Mouse (Mus musculus): ENCODE data around the gene Lamtor3. TPM values are rescaled to one million over a fixed set of nuclear protein-coding genes. Genes with fewer than 3 reads are reported as not detected.
"Not testable (repeated sequence)": the region's sequence is repeated elsewhere in the genome, so short reads cannot be mapped to it uniquely, and the experiment has no call there.

Gene Lamtor3
- polyA plus RNA-seq, 1 experiment from 2014 or later, result 112 TPM

DNA sequence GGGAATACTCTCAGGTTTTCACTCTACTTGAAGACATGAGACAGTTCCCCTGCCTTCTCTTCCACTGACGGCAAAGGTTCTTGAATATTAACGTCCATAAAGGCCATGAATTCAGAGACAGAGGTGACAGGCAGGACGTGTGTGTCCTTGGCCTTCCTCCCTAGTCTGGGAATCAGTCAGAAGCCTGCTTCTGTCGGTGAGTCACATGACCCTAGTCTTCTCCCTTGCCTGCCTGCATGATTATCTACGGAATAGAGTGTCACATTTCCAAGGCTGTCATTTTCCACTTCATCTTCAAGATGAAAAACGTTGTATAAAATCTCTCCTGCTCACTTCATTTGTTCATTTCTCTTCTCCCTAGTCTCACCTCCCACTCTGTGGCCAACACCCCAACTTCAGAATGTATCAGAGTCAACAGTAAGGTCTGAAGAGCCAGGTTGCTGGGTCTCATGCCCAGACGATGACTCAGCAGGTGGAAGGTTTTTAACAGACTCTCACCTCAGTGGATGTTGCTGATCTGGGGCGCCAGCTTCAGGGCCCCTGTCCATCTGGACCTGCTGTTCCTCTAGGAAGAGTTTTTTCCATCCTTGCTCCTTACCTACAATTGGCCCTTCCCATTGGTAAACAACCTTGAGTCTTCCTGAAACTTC is 43.6 kb downstream of the Lamtor3 start:
- Histone ChIP-seq H3K27ac (replicated peaks; ENCODE audit: low read depth, low read length) (no peak overlapping the region), H3K36me3 (ENCODE audit: control insufficient read depth, insufficient read depth, low read length) (no peaks in the 10 kb centered on the region), H3K9ac (ENCODE audit: low read depth, low read length) (no peak overlapping the region), H3K9me3 (ENCODE audit: control insufficient read depth, low read length) (no peaks in the 10 kb centered on the region), H3K27me3 (replicated peaks; ENCODE audit: control insufficient read depth, insufficient read depth, low read length) (no peaks in the 10 kb centered on the region), H3K4me2 (ENCODE audit: low read depth, low read length) (no peak overlapping the region), H3K4me1 (ENCODE audit: control insufficient read depth, insufficient read depth, low read length) (no peaks in the 10 kb centered on the region), H3K4me3 (ENCODE audit: low read depth, low read length) (no peak overlapping the region)
- DNase-seq (ENCODE audit: low spot score) (no peak), ATAC-seq (ENCODE audit: low read depth) (no peak)
- 58% methylated on average over 8 of the region's 8 CpGs for WGBS

DNA sequence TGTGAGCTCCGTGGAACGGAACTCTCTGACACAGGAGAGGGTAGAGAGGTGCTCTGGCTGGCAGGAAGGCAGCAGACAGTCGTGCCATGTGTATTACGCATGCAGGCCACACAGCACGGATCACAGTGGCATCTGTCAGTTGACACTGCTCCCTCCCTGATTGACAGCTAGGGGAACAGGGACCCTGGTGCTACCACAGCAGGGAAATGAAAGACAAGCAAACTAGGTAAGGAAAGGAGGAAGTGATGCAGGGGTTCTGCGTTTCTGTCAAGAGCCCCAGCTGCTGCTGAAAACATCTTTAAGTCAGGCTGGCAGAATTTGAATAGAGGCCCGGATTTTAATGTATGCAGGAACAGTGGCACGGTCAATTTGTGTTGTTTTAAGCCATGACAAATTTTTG is 45.2 kb downstream of the Lamtor3 start:
- Histone ChIP-seq H3K36me3 (ENCODE audit: control insufficient read depth, insufficient read depth, low read length) (no peaks in the 10 kb centered on the region), H3K4me2 (ENCODE audit: low read depth, low read length) (no peak overlapping the region), H3K4me3 (ENCODE audit: low read depth, low read length) (no peak overlapping the region), H3K4me1 (ENCODE audit: control insufficient read depth, insufficient read depth, low read length) (no peaks in the 10 kb centered on the region), H3K9me3 (ENCODE audit: control insufficient read depth, low read length) (no peaks in the 10 kb centered on the region), H3K27ac (replicated peaks; ENCODE audit: low read depth, low read length) (no peak overlapping the region), H3K9ac (ENCODE audit: low read depth, low read length) (no peak overlapping the region), H3K27me3 (replicated peaks; ENCODE audit: control insufficient read depth, insufficient read depth, low read length) (no peaks in the 10 kb centered on the region)
- no peak for ATAC-seq (ENCODE audit: low read depth)
- 71% methylated on average over 8 of the region's 8 CpGs for WGBS
- no peak for DNase-seq (ENCODE audit: low spot score)

DNA sequence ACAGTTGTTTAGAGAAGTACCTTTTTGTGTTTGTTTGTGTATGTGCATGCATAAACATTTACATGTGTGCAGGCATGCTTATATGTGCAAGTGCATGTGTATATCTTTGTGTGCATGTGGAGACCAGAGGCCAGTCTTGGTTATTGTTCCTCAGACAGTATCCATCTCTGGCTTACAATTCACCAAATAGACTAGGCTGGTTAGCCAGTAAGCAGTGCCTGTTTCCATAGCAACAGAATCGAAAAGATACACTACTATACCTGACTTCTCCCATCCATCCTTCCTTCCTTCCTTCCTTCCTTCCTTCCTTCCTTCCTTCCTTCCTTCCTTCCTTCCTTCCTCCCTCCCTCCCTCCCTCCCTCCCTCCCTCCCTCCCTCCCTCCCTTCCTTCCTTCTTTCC is 45.7 kb downstream of the Lamtor3 start:
- not testable (repeated sequence) for H3K9ac ChIP-seq (ENCODE audit: low read depth, low read length); H3K4me2 ChIP-seq (ENCODE audit: low read depth, low read length); H3K36me3 ChIP-seq (ENCODE audit: control insufficient read depth, insufficient read depth, low read length); H3K4me1 ChIP-seq (ENCODE audit: control insufficient read depth, insufficient read depth, low read length); DNase-seq (ENCODE audit: low spot score); H3K9me3 ChIP-seq (ENCODE audit: control insufficient read depth, low read length); H3K27ac ChIP-seq (replicated peaks; ENCODE audit: low read depth, low read length); H3K4me3 ChIP-seq (ENCODE audit: low read depth, low read length); H3K27me3 ChIP-seq (replicated peaks; ENCODE audit: control insufficient read depth, insufficient read depth, low read length); ATAC-seq (ENCODE audit: low read depth)
- 79% methylated on average over 1 of the region's 1 CpGs for WGBS

DNA sequence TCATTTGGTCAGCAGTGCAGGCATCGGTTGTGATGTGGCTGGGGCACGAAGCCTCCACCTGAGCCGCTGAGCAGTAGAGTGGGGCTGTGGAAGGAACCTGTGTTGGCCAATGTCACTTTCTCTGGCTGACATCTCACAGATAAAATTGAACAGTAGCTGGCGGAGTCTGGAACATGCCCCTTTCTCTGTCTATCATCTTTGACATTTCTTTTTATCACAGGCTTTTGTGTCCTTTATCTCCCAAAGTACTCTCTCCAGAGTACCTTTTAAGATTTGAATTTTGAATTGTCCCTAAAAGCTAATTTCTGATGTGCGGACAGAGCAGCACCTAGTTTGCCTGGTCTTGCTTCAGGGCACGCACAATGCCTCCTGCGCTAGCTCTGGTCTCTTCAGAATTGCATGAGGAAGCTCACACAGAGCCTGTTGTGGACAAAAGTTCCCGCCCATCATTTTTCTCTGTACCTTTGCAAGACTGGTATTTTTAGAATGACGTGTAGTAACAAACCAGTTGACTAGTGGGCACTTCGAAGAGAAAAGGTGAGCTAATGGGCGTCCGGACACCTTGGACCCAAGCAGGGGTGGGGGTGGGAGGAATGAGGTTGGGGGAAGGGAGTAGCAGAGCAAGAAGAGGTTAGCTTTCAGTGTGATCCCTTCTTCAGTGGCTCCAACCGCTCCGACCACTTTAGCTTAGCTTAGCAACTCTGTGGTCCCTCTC is 50.0 kb downstream of the Lamtor3 start:
- no peak overlapping the region for H3K4me2 ChIP-seq (ENCODE audit: low read depth, low read length)
- DNase-seq (ENCODE audit: low spot score) (no peak), ATAC-seq (ENCODE audit: low read depth) (no peak)
- H3K4me1 ChIP-seq (ENCODE audit: control insufficient read depth, insufficient read depth, low read length), result no peaks in the 10 kb centered on the region
- no peak overlapping the region for H3K4me3 ChIP-seq (ENCODE audit: low read depth, low read length)
- H3K9ac ChIP-seq (ENCODE audit: low read depth, low read length), result no peak overlapping the region
- 81% methylated on average over 14 of the region's 14 CpGs for WGBS
- no peak overlapping the region for H3K27ac ChIP-seq (replicated peaks; ENCODE audit: low read depth, low read length)
- no peaks in the 10 kb centered on the region for H3K9me3 ChIP-seq (ENCODE audit: control insufficient read depth, low read length)
- no peaks in the 10 kb centered on the region for H3K27me3 ChIP-seq (replicated peaks; ENCODE audit: control insufficient read depth, insufficient read depth, low read length)
- no peaks in the 10 kb centered on the region for H3K36me3 ChIP-seq (ENCODE audit: control insufficient read depth, insufficient read depth, low read length)

DNA sequence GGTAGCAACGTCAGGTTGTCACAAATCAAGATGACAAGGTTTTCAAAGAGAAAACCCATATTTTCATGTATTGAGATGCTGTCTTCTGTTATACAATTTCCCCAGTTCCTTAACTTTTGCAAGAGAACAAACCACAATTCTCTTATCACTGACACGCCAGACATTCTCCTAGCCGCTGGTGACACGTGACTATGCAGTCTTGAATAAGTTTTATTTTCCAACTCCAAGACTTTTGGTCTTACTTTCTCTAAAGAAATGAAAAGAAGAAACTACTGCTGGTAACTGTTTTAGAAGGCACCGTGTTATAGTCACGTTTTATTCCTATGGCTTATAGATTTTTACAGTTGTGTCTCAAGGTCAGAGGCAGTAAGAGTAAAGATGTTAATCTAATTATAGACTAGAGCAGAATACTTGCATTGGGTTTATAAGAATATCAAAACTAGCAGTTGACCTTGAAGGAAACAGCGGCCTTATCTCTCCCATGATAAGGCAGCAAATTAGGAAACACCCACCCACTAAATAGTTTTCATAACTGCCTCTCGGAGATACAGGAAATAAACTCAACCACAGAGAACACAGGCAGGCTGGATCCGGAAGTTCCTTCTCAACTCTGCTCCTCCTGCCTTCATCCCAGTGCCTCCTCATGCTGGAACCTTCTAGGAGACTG is 50.6 kb downstream of the Lamtor3 start:
- ATAC-seq (ENCODE audit: low read depth) (no peak), DNase-seq (ENCODE audit: low spot score) (no peak)
- Histone ChIP-seq H3K27ac (replicated peaks; ENCODE audit: low read depth, low read length) (no peak overlapping the region), H3K9ac (ENCODE audit: low read depth, low read length) (no peak overlapping the region), H3K4me2 (ENCODE audit: low read depth, low read length) (no peak overlapping the region), H3K4me3 (ENCODE audit: low read depth, low read length) (no peak overlapping the region), H3K27me3 (replicated peaks; ENCODE audit: control insufficient read depth, insufficient read depth, low read length) (no peaks in the 10 kb centered on the region), H3K36me3 (ENCODE audit: control insufficient read depth, insufficient read depth, low read length) (no peaks in the 10 kb centered on the region), H3K9me3 (ENCODE audit: control insufficient read depth, low read length) (no peaks in the 10 kb centered on the region), H3K4me1 (ENCODE audit: control insufficient read depth, insufficient read depth, low read length) (no peaks in the 10 kb centered on the region)
- WGBS, result 85% methylated on average over 9 of the region's 9 CpGs

DNA sequence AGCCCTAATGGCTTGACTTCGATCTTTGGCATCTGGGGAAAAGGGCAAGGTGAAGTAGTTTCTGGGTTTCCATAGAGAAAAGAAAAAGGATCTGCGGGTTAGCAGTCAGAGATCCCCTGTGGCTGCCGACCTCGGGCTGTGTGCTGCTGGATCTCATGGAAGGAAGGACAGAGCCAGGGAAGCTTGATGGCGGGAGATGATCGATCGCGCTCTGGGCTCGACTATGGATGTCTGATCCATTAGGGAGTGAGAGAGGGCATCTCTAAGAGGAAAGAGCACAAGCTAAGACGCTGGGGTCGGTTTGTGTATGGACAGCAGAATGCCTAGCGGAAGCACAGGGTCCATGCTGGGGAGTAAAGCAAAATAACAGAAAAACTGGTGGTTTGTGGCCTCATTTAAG is 51.6 kb downstream of the Lamtor3 start:
- Histone ChIP-seq H3K4me1 (ENCODE audit: control insufficient read depth, insufficient read depth, low read length) (no peaks in the 10 kb centered on the region), H3K9me3 (ENCODE audit: control insufficient read depth, low read length) (no peaks in the 10 kb centered on the region), H3K4me2 (ENCODE audit: low read depth, low read length) (peak overlapping the region; percentile 38), H3K9ac (ENCODE audit: low read depth, low read length) (0 out of 2 replicates have a peak overlapping the region, but pooled peaks have one; percentile 42), H3K27ac (replicated peaks; ENCODE audit: low read depth, low read length) (no peak overlapping the region), H3K36me3 (ENCODE audit: control insufficient read depth, insufficient read depth, low read length) (no peaks in the 10 kb centered on the region), H3K4me3 (ENCODE audit: low read depth, low read length) (peak overlapping the region; percentile 18), H3K27me3 (replicated peaks; ENCODE audit: control insufficient read depth, insufficient read depth, low read length) (no peaks in the 10 kb centered on the region)
- DNase-seq (ENCODE audit: low spot score), result peak; percentile 32
- 54% methylated on average over 12 of the region's 12 CpGs for WGBS
- ATAC-seq (ENCODE audit: low read depth), result no peak

DNA sequence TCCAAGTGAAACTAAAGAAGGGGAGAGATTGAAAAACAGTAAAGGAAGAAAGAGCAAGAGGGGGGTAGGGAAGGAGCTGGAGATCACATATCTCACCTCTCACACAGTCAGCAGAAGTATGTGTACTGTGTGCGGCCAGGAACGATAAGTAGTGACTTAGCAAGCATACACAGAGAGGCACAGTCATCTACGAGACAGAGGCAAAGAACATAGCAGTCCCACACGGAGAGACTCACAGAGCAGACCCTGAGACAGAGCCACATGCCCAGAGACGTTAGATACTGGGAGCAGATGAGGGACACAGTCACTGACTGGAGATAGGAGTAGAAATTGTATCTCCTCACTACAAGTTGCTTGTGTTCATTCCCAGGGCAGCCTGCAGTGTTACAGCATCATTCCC is 53.9 kb downstream of the Lamtor3 start:
- Histone ChIP-seq H3K27ac (replicated peaks; ENCODE audit: low read depth, low read length) (no peak overlapping the region), H3K4me1 (ENCODE audit: control insufficient read depth, insufficient read depth, low read length) (no peaks in the 10 kb centered on the region; the same call in 1 of the 2 replicates)

DNA sequence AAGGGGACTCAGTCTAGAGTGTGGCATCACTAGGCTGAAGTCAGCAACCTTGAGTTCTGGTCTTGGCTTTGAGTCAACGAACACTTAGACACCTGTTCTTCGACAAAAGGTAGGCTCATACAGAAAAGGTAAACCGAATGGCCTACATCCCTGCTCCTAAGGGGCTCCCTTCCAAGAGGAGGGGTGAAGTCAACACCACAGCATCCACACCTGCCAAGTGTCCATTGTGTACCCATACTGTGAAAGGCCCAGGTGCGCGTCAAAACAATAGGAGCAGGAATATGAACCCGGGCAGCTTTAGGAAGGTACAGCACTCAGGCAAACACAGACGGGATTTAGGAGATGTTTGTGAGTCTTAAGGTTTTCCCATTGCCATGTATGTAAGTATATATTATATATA is 54.7 kb downstream of the Lamtor3 start:
- H3K4me2 ChIP-seq (ENCODE audit: low read depth, low read length), result no peak overlapping the region
- 88% methylated on average over 7 of the region's 7 CpGs for WGBS
- no peaks in the 10 kb centered on the region; the same call in 1 of the 2 replicates for H3K4me1 ChIP-seq (ENCODE audit: control insufficient read depth, insufficient read depth, low read length)
- no peaks in the 10 kb centered on the region for H3K36me3 ChIP-seq (ENCODE audit: control insufficient read depth, insufficient read depth, low read length)
- peak; percentile 77; the same call in 1 of the 2 replicates for ATAC-seq (ENCODE audit: low read depth)
- H3K27ac ChIP-seq (replicated peaks; ENCODE audit: low read depth, low read length), result no peak overlapping the region
- H3K27me3 ChIP-seq (replicated peaks; ENCODE audit: control insufficient read depth, insufficient read depth, low read length), result no peaks in the 10 kb centered on the region
- DNase-seq (ENCODE audit: low spot score), result peak; percentile 64
- H3K9me3 ChIP-seq (ENCODE audit: control insufficient read depth, low read length), result no peaks in the 10 kb centered on the region
- H3K4me3 ChIP-seq (ENCODE audit: low read depth, low read length), result no peak overlapping the region
- no peak overlapping the region for H3K9ac ChIP-seq (ENCODE audit: low read depth, low read length)

More for the DNA sequence above, 53.9 kb downstream of the Lamtor3 start:
- Histone ChIP-seq H3K27me3 (replicated peaks; ENCODE audit: control insufficient read depth, insufficient read depth, low read length) (no peaks in the 10 kb centered on the region), H3K9ac (ENCODE audit: low read depth, low read length) (no peak overlapping the region), H3K9me3 (ENCODE audit: control insufficient read depth, low read length) (no peaks in the 10 kb centered on the region), H3K4me2 (ENCODE audit: low read depth, low read length) (no peak overlapping the region), H3K36me3 (ENCODE audit: control insufficient read depth, insufficient read depth, low read length) (no peaks in the 10 kb centered on the region), H3K4me3 (ENCODE audit: low read depth, low read length) (no peak overlapping the region)
- 61% methylated on average over 5 of the region's 5 CpGs for WGBS
- ATAC-seq (ENCODE audit: low read depth) (no peak), DNase-seq (ENCODE audit: low spot score) (no peak)

Data from embryonic facial prominence, embryonic 14.5 days (tissue).